Mouse (Mus musculus) testis, adult 2 months (tissue): ENCODE measurements around the gene Cdipt.

Experiments used
- CTCF ChIP-seq: fragments of 200-500 bp; IDR thresholded peaks from 2 replicates; pipeline ENCODE4 v1.5.1; 2012; ENCODE audit warnings: low read depth, mild to moderate bottlenecking, inconsistent platforms, low read length, moderate library complexity; ENCODE audit not compliant: control insufficient read depth, insufficient read depth, insufficient replicate concordance
- POLR2A ChIP-seq: fragments of 200-500 bp; IDR thresholded peaks from 2 replicates; pipeline ENCODE4 v1.6.1; 2012; ENCODE audit warnings: low read depth, mild to moderate bottlenecking, inconsistent platforms, low read length, moderate library complexity; ENCODE audit not compliant: control insufficient read depth

DNA sequence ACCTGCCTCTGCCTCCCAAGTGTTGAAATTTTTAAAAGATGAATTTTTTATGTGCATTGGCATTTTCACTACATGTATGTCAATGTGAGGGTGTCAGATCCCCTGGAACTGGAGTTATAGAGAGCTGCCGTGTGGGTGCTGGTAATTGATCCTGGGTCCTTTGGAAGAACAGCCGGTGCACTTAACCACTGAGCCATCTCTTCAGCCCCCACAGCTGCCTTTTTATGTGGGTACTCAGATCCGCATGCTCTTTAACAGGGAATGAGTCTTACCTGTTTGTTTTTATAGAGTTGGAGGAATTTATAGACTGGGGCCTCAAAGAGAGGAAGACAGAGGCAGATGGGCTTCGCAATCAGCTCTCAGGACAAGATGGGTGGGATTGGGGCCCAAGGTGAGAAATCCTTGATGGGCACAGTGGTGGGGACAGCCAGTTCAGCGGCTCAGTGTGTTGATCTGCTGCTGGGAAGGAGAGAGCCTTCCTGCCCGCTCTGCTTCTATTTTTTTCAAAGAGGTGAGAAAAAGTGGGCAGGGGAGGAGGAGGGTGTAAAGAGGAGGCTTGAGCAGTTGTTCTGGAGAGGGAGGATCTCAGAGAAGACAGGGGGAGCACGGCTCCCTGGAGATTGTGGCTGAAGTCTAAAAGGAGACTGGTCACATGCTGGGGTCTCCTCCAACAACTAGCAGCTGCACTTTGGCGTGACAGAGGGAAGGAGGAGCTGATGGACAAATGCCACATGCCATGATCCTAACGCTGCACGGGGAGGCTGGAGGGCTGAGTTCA is 9.1 kb downstream of the Cdipt start:
- TF ChIP-seq POLR2A, result no peak
- TF ChIP-seq CTCF, result no peak
